Mouse (Mus musculus) liver, postnatal 0 days (tissue): ENCODE measurements around the gene Gm40460.
"Not testable (repeated sequence)": the region's sequence is repeated elsewhere in the genome, so short reads cannot be mapped to it uniquely, and the experiment has no call there.

Experiments used
- CTCF ChIP-seq: sonication (generic); IDR thresholded peaks from 2 replicates; pipeline ENCODE4 v1.5.1; 2016; ENCODE audit warnings: antibody characterized with exemption, low read depth
- EP300 ChIP-seq: IDR thresholded peaks from 2 replicates; pipeline ENCODE4 v1.6.1; 2016; ENCODE audit warnings: antibody characterized with exemption, low read depth, mild to moderate bottlenecking

GRCm38 (mm10) chr7:142212136-142212535, 28.7 kb downstream of the Gm40460 start:
- not testable (repeated sequence) for TF ChIP-seq CTCF, EP300
